Mouse (Mus musculus) embryonic facial prominence, embryonic 11.5 days (tissue): Measurements from ENCODE around the gene Rag2. TPM values are rescaled to one million over a fixed set of nuclear protein-coding genes. Genes with fewer than 3 reads are reported as not detected.
A peak's percentile ranks its signal among the peaks of the same experiment; 100 is the strongest.

ENCODE experiments used
- ATAC-seq: fragments of 200-750 bp; cut with Nextera tagmentation; replicated peaks from 2 replicates; pipeline ENCODE4 v1.8.0; 2017; ENCODE audit warnings: low read depth; ENCODE audit not compliant: insufficient number of reproducible peaks, low FRiP score, low TSS enrichment
- DNase-seq: peaks from one replicate; pipeline ENCODE4 v3.0.0-alpha.2; 2015; ENCODE audit warnings: low spot score
- H3K27ac ChIP-seq: fragments of 300-500 bp; sonication (generic); replicated peaks from 2 replicates; pipeline ENCODE4 v1.5.1; 2014; ENCODE audit warnings: mild to moderate bottlenecking, low read depth, low read length, control low read depth
- H3K27me3 ChIP-seq: fragments of 300-500 bp; sonication (generic); 2 replicates; pipeline ENCODE4 v1.6.1; 2014; ENCODE audit warnings: mild to moderate bottlenecking, low read length, moderate library complexity, mixed read lengths; ENCODE audit not compliant: control insufficient read depth, insufficient read depth
- H3K36me3 ChIP-seq: fragments of 300-500 bp; sonication (generic); replicated peaks from 2 replicates; pipeline ENCODE4 v1.6.1; 2014; ENCODE audit warnings: low read depth, mild to moderate bottlenecking, low read length, moderate library complexity, mixed read lengths; ENCODE audit not compliant: control insufficient read depth, insufficient read depth
- H3K4me1 ChIP-seq: fragments of 300-500 bp; sonication (generic); 2 replicates; pipeline ENCODE4 v1.6.1; 2014; ENCODE audit warnings: low read length, mixed read lengths; ENCODE audit not compliant: control insufficient read depth, insufficient read depth
- H3K4me2 ChIP-seq: fragments of 300-500 bp; sonication (generic); 2 replicates; pipeline ENCODE4 v1.6.1; 2014; ENCODE audit warnings: low read depth, mild to moderate bottlenecking, control low read depth, low read length, moderate library complexity
- H3K4me3 ChIP-seq: fragments of 300-500 bp; sonication (generic); 2 replicates; pipeline ENCODE4 v1.5.1; 2014; ENCODE audit warnings: low read depth, low read length, control low read depth
- H3K9ac ChIP-seq: fragments of 300-500 bp; sonication (generic); replicated peaks from 2 replicates; pipeline ENCODE4 v1.6.1; 2014; ENCODE audit warnings: mild to moderate bottlenecking, control low read depth, low read length
- H3K9me3 ChIP-seq: fragments of 300-500 bp; sonication (generic); replicated peaks from 2 replicates; pipeline ENCODE4 v1.6.1; 2016; ENCODE audit warnings: mild to moderate bottlenecking, low read length, inconsistent platforms, mixed read lengths; ENCODE audit not compliant: control insufficient read depth
- WGBS: fragments of 180-500 bp; shearing (Covaris S2); extraction: QIAGEN DNeasy Blood & Tissue Kit; methylation state at CpG from one replicate; pipeline ENCODE4 v1.1.7; 2014; 5-methylcytosine and 5-hydroxymethylcytosine counted together
- polyA plus RNA-seq: library from polyadenylated mRNA; unstranded; fragments of >200 nt; fragmentation: Nextera tagmentation; extraction: Ambion mirVana; gene quantifications from 2 replicates; pipeline ENCODE4 v1.2.1, GENCODE M21; 2014

The Rag2 gene
- polyA plus RNA-seq, 1 experiment from 2014 or later: not detected

DNA sequence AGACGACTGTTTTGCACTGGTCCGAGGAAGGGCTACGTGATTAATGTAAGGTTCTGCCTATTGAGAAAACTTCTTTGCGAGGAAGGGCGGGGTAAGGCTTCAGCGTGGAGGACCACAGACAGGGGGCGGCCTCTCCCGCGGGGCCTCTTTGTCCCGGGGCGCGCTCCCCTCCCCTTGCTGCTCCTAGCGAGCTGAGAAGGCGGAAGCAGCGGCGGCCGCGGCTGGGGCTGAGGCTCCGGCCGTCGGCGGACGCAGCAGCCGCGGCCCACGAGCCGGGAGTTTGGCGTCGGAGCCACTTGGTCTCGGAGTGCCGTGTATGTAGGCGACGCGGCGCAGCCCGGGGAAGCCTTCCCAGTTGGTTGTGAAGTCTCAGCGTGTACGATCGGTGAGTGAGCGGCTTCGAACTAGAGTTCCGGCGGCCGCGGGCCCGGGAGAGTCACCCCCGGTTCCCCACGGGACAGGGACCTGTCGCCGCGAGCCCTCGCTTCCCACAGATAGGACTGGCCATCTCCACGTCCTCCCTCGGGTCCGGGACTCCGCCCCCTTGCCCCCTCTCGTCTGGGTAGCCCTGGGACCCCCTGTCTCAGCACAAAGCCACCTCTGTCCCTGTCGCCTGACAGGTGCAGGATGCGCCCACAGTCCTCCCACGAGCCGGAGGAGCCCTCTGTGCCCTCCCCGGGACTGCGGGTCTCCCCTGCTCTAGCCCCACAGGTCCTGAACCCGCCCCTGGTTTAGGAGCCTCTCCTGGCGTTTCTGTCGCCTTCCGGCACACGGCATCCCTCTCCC, 53.9 kb downstream of the Rag2 start, which contains the start of gene Traf6:
Gene Traf6 (plus strand): TSS at position 194 of the 786 bp plus-strand sequence.
- Histone ChIP-seq H3K9me3 (no peaks in the 10 kb centered on the region), H3K27me3 (no peaks in the 10 kb centered on the region), H3K4me3 (peak within 1 kb of the TSS; percentile 88), H3K4me2 (peak within 1 kb of the TSS; percentile 50), H3K36me3 (no peaks in the 10 kb centered on the region), H3K27ac (no peak within 1 kb of the TSS; the same call in 1 of the 2 replicates), H3K9ac (peak within 1 kb of the TSS; percentile 81), H3K4me1 (no peaks in the 10 kb centered on the region)
- DNase-seq (peak; percentile 88), ATAC-seq (peak; percentile 84)
- under 1% methylated on average over 68 of the region's 68 CpGs for WGBS

DNA sequence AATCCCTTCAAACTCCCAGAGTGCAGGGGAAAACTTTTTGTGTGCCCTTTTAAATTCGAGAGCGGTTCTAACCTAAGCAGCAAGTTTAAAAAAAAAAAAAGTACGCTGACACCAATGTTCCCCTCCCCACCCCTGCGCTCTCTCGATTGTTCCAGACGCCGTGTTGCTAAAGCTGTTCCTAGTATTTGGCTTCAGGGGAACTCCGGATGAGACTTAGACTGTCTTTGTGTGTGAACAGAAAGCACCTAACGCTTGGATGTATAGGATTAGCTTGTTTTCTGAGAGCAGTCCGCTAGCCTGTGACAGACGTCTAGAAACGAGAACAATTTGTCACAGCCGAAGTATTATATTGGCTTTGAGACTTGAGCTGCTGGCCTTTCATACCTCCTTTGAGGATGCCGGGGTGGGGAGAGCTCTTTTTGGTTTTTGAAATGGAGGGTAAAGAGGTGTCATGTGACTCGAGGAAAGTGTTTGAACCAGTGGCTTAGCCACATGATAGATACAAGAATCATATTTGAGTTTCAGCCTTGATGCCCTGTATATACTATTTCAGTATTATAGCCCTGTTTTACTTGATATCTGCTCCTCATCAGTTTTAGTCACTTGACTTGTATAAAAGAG, 54.8 kb downstream of the Rag2 start:
- no peak overlapping the region for H3K27ac ChIP-seq
- no peak overlapping the region; the same call in 1 of the 2 replicates for H3K9ac ChIP-seq
- WGBS: 3% methylated on average over 15 of the region's 15 CpGs
- no peaks in the 10 kb centered on the region for H3K27me3 ChIP-seq
- DNase-seq (peak; percentile 30), ATAC-seq (no peak)
- H3K36me3 ChIP-seq: no peaks in the 10 kb centered on the region
- no peaks in the 10 kb centered on the region for H3K9me3 ChIP-seq
- H3K4me1 ChIP-seq: no peaks in the 10 kb centered on the region
- peak overlapping the region; percentile 50 for H3K4me2 ChIP-seq
- peak overlapping the region; percentile 88 for H3K4me3 ChIP-seq

Other genes starting within 250 kb of the Rag2 start
- 0.61 and 0.66 TPM in 2 replicates for gene Rag1, start 24.8 kb downstream of the Rag2 start, polyA plus RNA-seq
- gene B230118H07Rik, start 24.8 kb downstream of the Rag2 start, polyA plus RNA-seq: 63.7 and 66.3 TPM in 2 replicates
- gene Traf6, start 53.7 kb downstream of the Rag2 start, polyA plus RNA-seq: 18.9 and 20.6 TPM in 2 replicates